ENCODE assay signal across 10 mouse cellular contexts in genomic region chr13:95563066-95563610, GRCm38 (mm10). TPM values are rescaled to one million over a fixed set of nuclear protein-coding genes. Genes with fewer than 3 reads are reported as not detected.
DNase-seq lines count a peak whose midpoint lies in the region; ATAC-seq and TF ChIP-seq lines count a peak whose summit lies in the region.
"Had no signal": no experiment of that assay in that cellular context is flagged by ENCODE, and none has a peak within 500 bp of the region (broad histone marks: within the 10 kb centered on the region; RNA-seq: fewer than 3 reads in every experiment).

No protein-coding gene starts in this region.

- H3K36me3 ChIP-seq in hindbrain, embryonic 13.5 days: no peaks in the 10 kb centered on the region
- H3K36me3 ChIP-seq in hindbrain, embryonic 10.5 days: no peaks in the 10 kb centered on the region
- H3K36me3 ChIP-seq in intestine, embryonic 15.5 days: no peaks in the 10 kb centered on the region

- H3K27ac ChIP-seq in hindbrain, embryonic 13.5 days: no peak overlapping the region
- no peak overlapping the region for H3K27ac ChIP-seq in hindbrain, embryonic 10.5 days
- H3K27ac ChIP-seq in layer of hippocampus, adult 2 months: no peak overlapping the region
- H3K27ac ChIP-seq in intestine, embryonic 15.5 days: no peak overlapping the region

- no peaks in the 10 kb centered on the region for H3K9me3 ChIP-seq in hindbrain, embryonic 13.5 days
- H3K9me3 ChIP-seq in hindbrain, embryonic 10.5 days: no peaks in the 10 kb centered on the region
- H3K9me3 ChIP-seq in intestine, embryonic 15.5 days: no peaks in the 10 kb centered on the region

- peak; percentile 32 to 55 for DNase-seq in cerebellum, postnatal 14 days
- DNase-seq in cerebellum, adult 18-20 months: no peak
- no peak for DNase-seq in hindbrain, embryonic 10.5 days (ENCODE audit: low spot score)
- DNase-seq in NIH3T3 (ENCODE audit: low read depth): peak; percentile 80
- DNase-seq in layer of hippocampus, adult 2 months (ENCODE audit: low spot score in 2 of 2): peak; percentile 47 to 63
- DNase-seq in urinary bladder, postnatal 4 days (ENCODE audit: low spot score in 2 of 2): no peak

- no peaks in the 10 kb centered on the region for H3K4me1 ChIP-seq in hindbrain, embryonic 13.5 days (replicated peaks)
- peaks cover 5% of the 10 kb centered on the region; the same call in 1 of the 2 replicates for H3K4me1 ChIP-seq in hindbrain, embryonic 10.5 days (replicated peaks)
- no peaks in the 10 kb centered on the region for H3K4me1 ChIP-seq in intestine, embryonic 15.5 days (replicated peaks)

- WGBS in hindbrain, embryonic 13.5 days: 62% methylated on average over 10 of the region's 10 CpGs
- 63% methylated on average over 10 of the region's 10 CpGs for WGBS in hindbrain, embryonic 10.5 days
- WGBS in intestine, embryonic 15.5 days: 61% methylated on average over 10 of the region's 10 CpGs

- no peak for TF ChIP-seq CTCF in layer of hippocampus, adult 2 months (conservative IDR thresholded peaks at IDR 0.05)

- H3K27me3 ChIP-seq in hindbrain, embryonic 13.5 days: no peaks in the 10 kb centered on the region
- no peaks in the 10 kb centered on the region for H3K27me3 ChIP-seq in hindbrain, embryonic 10.5 days (ENCODE audit: insufficient read depth, poor library complexity, severe bottlenecking)
- no peaks in the 10 kb centered on the region for H3K27me3 ChIP-seq in intestine, embryonic 15.5 days (replicated peaks)

- ATAC-seq in hindbrain, embryonic 13.5 days (ENCODE audit: low FRiP score): 0 out of 2 replicates have a peak, but pooled peaks have one; percentile 49
- ATAC-seq in intestine, embryonic 15.5 days: no peak

- no peak overlapping the region for H3K4me3 ChIP-seq in hindbrain, embryonic 13.5 days
- H3K4me3 ChIP-seq in hindbrain, embryonic 10.5 days: no peak overlapping the region
- no peak overlapping the region for H3K4me3 ChIP-seq in layer of hippocampus, adult 2 months
- no peak overlapping the region for H3K4me3 ChIP-seq in intestine, embryonic 15.5 days (replicated peaks)
- H3K4me3 ChIP-seq: myocyte had no signal

- H3K4me2 ChIP-seq in hindbrain, embryonic 13.5 days: no peak overlapping the region
- H3K4me2 ChIP-seq in intestine, embryonic 15.5 days (replicated peaks): no peak overlapping the region

- H3K9ac ChIP-seq in hindbrain, embryonic 13.5 days: 0 out of 2 replicates have a peak overlapping the region, but pooled peaks have one; percentile 5
- H3K9ac ChIP-seq in intestine, embryonic 15.5 days: no peak overlapping the region
- H3K9ac ChIP-seq: liver, postnatal 0 days had no signal

RNA-seq across cellular contexts. Expression of gene F2rl1, which starts 38.1 kb away (rescaled TPM):
- not detected in 2 replicates for polyA plus RNA-seq in hindbrain, embryonic 13.5 days (2015; fragmentation: Nextera tagmentation; extraction: Ambion mirVana)
- polyA plus RNA-seq in hindbrain, embryonic 10.5 days (2016; fragmentation: Nextera tagmentation; extraction: Ambion mirVana): 0.05 and 0.07 TPM in 2 replicates
- total RNA-seq in layer of hippocampus, adult 2 months (2021): under 1 TPM; 0.17 to 0.18 TPM
- 15.3 and 15.5 TPM in 2 replicates for polyA plus RNA-seq in intestine, embryonic 15.5 days (2015; fragmentation: Nextera tagmentation; extraction: Ambion mirVana)
- polyA plus RNA-seq: myocyte had no signal

RNA-seq across cellular contexts. Expression of gene F2r, which starts 55.1 kb away (rescaled TPM):
- polyA plus RNA-seq in hindbrain, embryonic 13.5 days (2015; fragmentation: Nextera tagmentation; extraction: Ambion mirVana): 80.0 and 81.9 TPM in 2 replicates
- 93.4 and 117 TPM in 2 replicates for polyA plus RNA-seq in hindbrain, embryonic 10.5 days (2016; fragmentation: Nextera tagmentation; extraction: Ambion mirVana)
- total RNA-seq in layer of hippocampus, adult 2 months (2021): 1 to 10 TPM; 4.6 to 5.7 TPM
- 46.1 and 50.0 TPM in 2 replicates for polyA plus RNA-seq in intestine, embryonic 15.5 days (2015; fragmentation: Nextera tagmentation; extraction: Ambion mirVana)

Comparison
In these comparisons a context has a peak if more than half of its experiments do, and no peak if none do; other contexts are left out.
1. DNase-seq: peak in cerebellum, postnatal 14 days (2 of 2), NIH3T3 (single experiment) and layer of hippocampus, adult 2 months (2 of 2); none in cerebellum, adult 18-20 months (0 of 2), hindbrain, embryonic 10.5 days (single experiment) and urinary bladder, postnatal 4 days (0 of 2).
2. RNA of gene F2rl1, which starts 38.1 kb away (polyA plus RNA-seq): 15.3 to 15.5 TPM in intestine, embryonic 15.5 days; 0.05 to 0.07 TPM in hindbrain, embryonic 10.5 days and not detected in hindbrain, embryonic 13.5 days; every median in the first group is over 10 times any median in the second.